Mouse (Mus musculus): ENCODE data around the gene Angel1. TPM values are rescaled to one million over a fixed set of nuclear protein-coding genes. Genes with fewer than 3 reads are reported as not detected.

Angel1 gene
- polyA plus RNA-seq, 1 experiment from 2014 or later = 15.2 TPM

GRCm38 (mm10) chr12:86761036-86761435 lies 34.8 kb upstream of the Angel1 start:
- H3K36me3 ChIP-seq (replicated peaks) = no peaks in the 10 kb centered on the region
- no peak for DNase-seq (ENCODE audit: extremely low spot score, low spot score)
- peaks cover 6% of the 10 kb centered on the region; the same call in 1 of the 2 replicates for H3K9me3 ChIP-seq
- WGBS = 82% methylated on average over 13 of the region's 13 CpGs
- H3K4me3 ChIP-seq = no peak overlapping the region
- H3K4me1 ChIP-seq = no peaks in the 10 kb centered on the region
- no peak overlapping the region for H3K27ac ChIP-seq
- H3K27me3 ChIP-seq (ENCODE audit: poor library complexity, severe bottlenecking) = no peaks in the 10 kb centered on the region

- Histone ChIP-seq H3K36me3 (replicated peaks) (no peaks in the 10 kb centered on the region), H3K4me1 (no peaks in the 10 kb centered on the region), H3K27ac (no peak within 1 kb of the TSS), H3K9me3 (no peaks in the 10 kb centered on the region), H3K4me3 (no peak within 1 kb of the TSS), H3K27me3 (ENCODE audit: poor library complexity, severe bottlenecking) (no peaks in the 10 kb centered on the region)
- DNase-seq (ENCODE audit: extremely low spot score, low spot score) = no peak
- 87% methylated on average over 8 of the region's 8 CpGs for WGBS
These were observed 8.1 kb upstream of the Angel1 start, which contains the start of gene Lrrc74a for GRCm38 (mm10) chr12:86734319-86734810. Gene Lrrc74a, plus strand, starts transcription at chr12:86734369.

GRCm38 (mm10) chr12:86725706-86726105 lies 554 bp downstream of the Angel1 start:
- Histone ChIP-seq H3K9me3 (no peaks in the 10 kb centered on the region), H3K27ac (peak overlapping the region; percentile 88), H3K4me1 (peaks cover 22% of the 10 kb centered on the region; the same call in 1 of the 2 replicates), H3K27me3 (ENCODE audit: poor library complexity, severe bottlenecking) (0 out of 2 replicates have a peak, but pooled peaks cover 4% of the 10 kb centered on the region), H3K36me3 (replicated peaks) (peaks cover 4% of the 10 kb centered on the region; the same call in 1 of the 2 replicates), H3K4me3 (peak overlapping the region; percentile 86)
- no peak for DNase-seq (ENCODE audit: extremely low spot score, low spot score)
- under 1% methylated on average over 19 of the region's 19 CpGs for WGBS

- 84% methylated on average over 2 of the region's 2 CpGs for WGBS
- H3K9me3 ChIP-seq = no peaks in the 10 kb centered on the region
- no peak overlapping the region for H3K27ac ChIP-seq
- H3K4me1 ChIP-seq = peaks cover 22% of the 10 kb centered on the region; the same call in 1 of the 2 replicates
- DNase-seq (ENCODE audit: extremely low spot score, low spot score) = no peak
- peaks cover 11% of the 10 kb centered on the region; the same call in 1 of the 2 replicates for H3K36me3 ChIP-seq (replicated peaks)
- H3K27me3 ChIP-seq (ENCODE audit: poor library complexity, severe bottlenecking) = 0 out of 2 replicates have a peak, but pooled peaks cover 4% of the 10 kb centered on the region
- H3K4me3 ChIP-seq = no peak overlapping the region
These were observed 2.0 kb downstream of the Angel1 start for GRCm38 (mm10) chr12:86724300-86724699.

GRCm38 (mm10) chr12:86721453-86721852 lies 4.8 kb downstream of the Angel1 start:
- Histone ChIP-seq H3K4me3 (no peak overlapping the region), H3K36me3 (replicated peaks) (peaks cover 14% of the 10 kb centered on the region), H3K9me3 (no peaks in the 10 kb centered on the region), H3K4me1 (peaks cover 22% of the 10 kb centered on the region; the same call in 1 of the 2 replicates), H3K27ac (no peak overlapping the region), H3K27me3 (ENCODE audit: poor library complexity, severe bottlenecking) (0 out of 2 replicates have a peak, but pooled peaks cover 4% of the 10 kb centered on the region)
- WGBS = 93% methylated on average over 5 of the region's 5 CpGs
- no peak for DNase-seq (ENCODE audit: extremely low spot score, low spot score)

- WGBS = 89% methylated on average over 18 of the region's 18 CpGs
- H3K9me3 ChIP-seq = no peaks in the 10 kb centered on the region
- H3K4me3 ChIP-seq = no peak overlapping the region
- 0 out of 2 replicates have a peak, but pooled peaks cover 4% of the 10 kb centered on the region for H3K27me3 ChIP-seq (ENCODE audit: poor library complexity, severe bottlenecking)
- DNase-seq (ENCODE audit: extremely low spot score, low spot score) = no peak
- H3K4me1 ChIP-seq = peaks cover 10% of the 10 kb centered on the region; the same call in 1 of the 2 replicates
- H3K27ac ChIP-seq = no peak overlapping the region
- H3K36me3 ChIP-seq (replicated peaks) = peaks cover 14% of the 10 kb centered on the region
These were observed 6.2 kb downstream of the Angel1 start for GRCm38 (mm10) chr12:86719961-86720639.

GRCm38 (mm10) chr12:86716962-86717361 lies 9.3 kb downstream of the Angel1 start:
- WGBS = 94% methylated on average over 11 of the region's 11 CpGs
- Histone ChIP-seq H3K27ac (no peak overlapping the region), H3K9me3 (no peaks in the 10 kb centered on the region), H3K4me1 (no peaks in the 10 kb centered on the region), H3K27me3 (ENCODE audit: poor library complexity, severe bottlenecking) (no peaks in the 10 kb centered on the region), H3K4me3 (no peak overlapping the region), H3K36me3 (replicated peaks) (peaks cover 10% of the 10 kb centered on the region)
- DNase-seq (ENCODE audit: extremely low spot score, low spot score) = no peak

- H3K9me3 ChIP-seq = no peaks in the 10 kb centered on the region
- H3K27me3 ChIP-seq (ENCODE audit: poor library complexity, severe bottlenecking) = no peaks in the 10 kb centered on the region
- 39% methylated on average over 5 of the region's 5 CpGs for WGBS
- peak; percentile 71 for DNase-seq (ENCODE audit: extremely low spot score, low spot score)
- no peak overlapping the region for H3K27ac ChIP-seq
- no peak overlapping the region for H3K4me3 ChIP-seq
- no peaks in the 10 kb centered on the region for H3K4me1 ChIP-seq
- peaks cover 8% of the 10 kb centered on the region for H3K36me3 ChIP-seq (replicated peaks)
These were observed 10.9 kb downstream of the Angel1 start for GRCm38 (mm10) chr12:86715401-86715800.

GRCm38 (mm10) chr12:86714026-86714425 lies 12.2 kb downstream of the Angel1 start:
- Histone ChIP-seq H3K4me1 (no peaks in the 10 kb centered on the region), H3K27ac (no peak overlapping the region), H3K4me3 (no peak overlapping the region), H3K9me3 (no peaks in the 10 kb centered on the region), H3K36me3 (replicated peaks) (peaks cover 4% of the 10 kb centered on the region; the same call in 1 of the 2 replicates), H3K27me3 (ENCODE audit: poor library complexity, severe bottlenecking) (no peaks in the 10 kb centered on the region)
- no peak for DNase-seq (ENCODE audit: extremely low spot score, low spot score)
- 78% methylated on average over 5 of the region's 5 CpGs for WGBS

GRCm38 (mm10) chr12:86705843-86706242 lies 20.4 kb downstream of the Angel1 start:
- Histone ChIP-seq H3K4me3 (no peak overlapping the region), H3K27me3 (ENCODE audit: poor library complexity, severe bottlenecking) (no peaks in the 10 kb centered on the region), H3K9me3 (no peaks in the 10 kb centered on the region), H3K4me1 (peaks cover 14% of the 10 kb centered on the region), H3K36me3 (replicated peaks) (peaks cover 22% of the 10 kb centered on the region), H3K27ac (no peak overlapping the region)
- 88% methylated on average over 5 of the region's 5 CpGs for WGBS
- no peak for DNase-seq (ENCODE audit: extremely low spot score, low spot score)

GRCm38 (mm10) chr12:86702690-86703089 lies 23.6 kb downstream of the Angel1 start:
- no peak overlapping the region for H3K4me3 ChIP-seq
- H3K27ac ChIP-seq = no peak overlapping the region
- peaks cover 4% of the 10 kb centered on the region; the same call in 1 of the 2 replicates for H3K9me3 ChIP-seq
- H3K27me3 ChIP-seq (ENCODE audit: poor library complexity, severe bottlenecking) = no peaks in the 10 kb centered on the region
- DNase-seq (ENCODE audit: extremely low spot score, low spot score) = no peak
- peaks cover 22% of the 10 kb centered on the region for H3K36me3 ChIP-seq (replicated peaks)
- WGBS = 96% methylated on average over 3 of the region's 3 CpGs
- peaks cover 37% of the 10 kb centered on the region for H3K4me1 ChIP-seq

- no peaks in the 10 kb centered on the region for H3K27me3 ChIP-seq (ENCODE audit: poor library complexity, severe bottlenecking)
- H3K27ac ChIP-seq = peak overlapping the region; percentile 70; the same call in 1 of the 2 replicates
- no peak overlapping the region for H3K4me3 ChIP-seq
- peaks cover 12% of the 10 kb centered on the region; the same call in 1 of the 2 replicates for H3K9me3 ChIP-seq
- peaks cover 37% of the 10 kb centered on the region for H3K4me1 ChIP-seq
- peaks cover 32% of the 10 kb centered on the region for H3K36me3 ChIP-seq (replicated peaks)
- DNase-seq (ENCODE audit: extremely low spot score, low spot score) = no peak
- 90% methylated on average over 4 of the region's 4 CpGs for WGBS
These were observed 24.8 kb downstream of the Angel1 start for GRCm38 (mm10) chr12:86701491-86701890.

- Histone ChIP-seq H3K4me3 (no peak overlapping the region), H3K36me3 (replicated peaks) (peaks cover 38% of the 10 kb centered on the region), H3K27me3 (ENCODE audit: poor library complexity, severe bottlenecking) (no peaks in the 10 kb centered on the region), H3K9me3 (peaks cover 12% of the 10 kb centered on the region; the same call in 1 of the 2 replicates), H3K27ac (peak overlapping the region; percentile 70), H3K4me1 (peaks cover 37% of the 10 kb centered on the region)
- DNase-seq (ENCODE audit: extremely low spot score, low spot score) = no peak
- WGBS = 54% methylated on average over 4 of the region's 4 CpGs
These were observed 25.3 kb downstream of the Angel1 start for GRCm38 (mm10) chr12:86700927-86701310.
